Mouse (Mus musculus) ZHBTc4 (cell line): ENCODE results near the gene Cacna2d3.

Source experiments
- DNase-seq: peaks from one replicate; pipeline ENCODE4 v3.0.0-alpha.2; 2011; ENCODE audit warnings: low read depth, low spot score

Gene Cacna2d3

GRCm38 (mm10) chr14:29496552-29496951 lies 225.1 kb downstream of the Cacna2d3 start:
- no peak for DNase-seq

- no peak for DNase-seq
These were observed 229.9 kb downstream of the Cacna2d3 start for GRCm38 (mm10) chr14:29491786-29492185.

- no peak for DNase-seq
These were observed 236.2 kb downstream of the Cacna2d3 start for GRCm38 (mm10) chr14:29485416-29485815.

GRCm38 (mm10) chr14:29478403-29478983 lies 243.2 kb downstream of the Cacna2d3 start:
- DNase-seq = no peak

- no peak for DNase-seq
These were observed 257.4 kb downstream of the Cacna2d3 start for GRCm38 (mm10) chr14:29464277-29464676.

GRCm38 (mm10) chr14:29449203-29449602 lies 272.5 kb downstream of the Cacna2d3 start:
- no peak for DNase-seq

GRCm38 (mm10) chr14:29443091-29444026 lies 278.3 kb downstream of the Cacna2d3 start:
- DNase-seq = peak; percentile 49

- DNase-seq = no peak
These were observed 279.2 kb downstream of the Cacna2d3 start for GRCm38 (mm10) chr14:29442476-29442875.

GRCm38 (mm10) chr14:29438666-29439065 lies 283.0 kb downstream of the Cacna2d3 start:
- DNase-seq = no peak

GRCm38 (mm10) chr14:29438251-29438650 lies 283.4 kb downstream of the Cacna2d3 start:
- peak; percentile 1 for DNase-seq

- no peak for DNase-seq
These were observed 286.5 kb downstream of the Cacna2d3 start for GRCm38 (mm10) chr14:29435203-29435602.

- no peak for DNase-seq
These were observed 287.9 kb downstream of the Cacna2d3 start for GRCm38 (mm10) chr14:29433716-29434115.

- DNase-seq = peak; percentile 82
These were observed 288.5 kb downstream of the Cacna2d3 start for GRCm38 (mm10) chr14:29433076-29433714.

- no peak for DNase-seq
These were observed 291.9 kb downstream of the Cacna2d3 start for GRCm38 (mm10) chr14:29429788-29430187.

- DNase-seq = no peak
These were observed 296.0 kb downstream of the Cacna2d3 start for GRCm38 (mm10) chr14:29425666-29426065.

GRCm38 (mm10) chr14:29425208-29425607 lies 296.5 kb downstream of the Cacna2d3 start:
- DNase-seq = no peak

- DNase-seq = no peak
These were observed 315.8 kb downstream of the Cacna2d3 start for GRCm38 (mm10) chr14:29405878-29406165.

- no peak for DNase-seq
These were observed 316.4 kb downstream of the Cacna2d3 start for GRCm38 (mm10) chr14:29405125-29405877.

GRCm38 (mm10) chr14:29403849-29404808 lies 317.5 kb downstream of the Cacna2d3 start:
- DNase-seq = no peak

GRCm38 (mm10) chr14:29402471-29402870 lies 319.2 kb downstream of the Cacna2d3 start:
- no peak for DNase-seq

- DNase-seq = no peak
These were observed 327.9 kb downstream of the Cacna2d3 start for GRCm38 (mm10) chr14:29393786-29394185.
